Comparison of ENCODE assay signal across 8 mouse cellular contexts in the genomic region with DNA sequence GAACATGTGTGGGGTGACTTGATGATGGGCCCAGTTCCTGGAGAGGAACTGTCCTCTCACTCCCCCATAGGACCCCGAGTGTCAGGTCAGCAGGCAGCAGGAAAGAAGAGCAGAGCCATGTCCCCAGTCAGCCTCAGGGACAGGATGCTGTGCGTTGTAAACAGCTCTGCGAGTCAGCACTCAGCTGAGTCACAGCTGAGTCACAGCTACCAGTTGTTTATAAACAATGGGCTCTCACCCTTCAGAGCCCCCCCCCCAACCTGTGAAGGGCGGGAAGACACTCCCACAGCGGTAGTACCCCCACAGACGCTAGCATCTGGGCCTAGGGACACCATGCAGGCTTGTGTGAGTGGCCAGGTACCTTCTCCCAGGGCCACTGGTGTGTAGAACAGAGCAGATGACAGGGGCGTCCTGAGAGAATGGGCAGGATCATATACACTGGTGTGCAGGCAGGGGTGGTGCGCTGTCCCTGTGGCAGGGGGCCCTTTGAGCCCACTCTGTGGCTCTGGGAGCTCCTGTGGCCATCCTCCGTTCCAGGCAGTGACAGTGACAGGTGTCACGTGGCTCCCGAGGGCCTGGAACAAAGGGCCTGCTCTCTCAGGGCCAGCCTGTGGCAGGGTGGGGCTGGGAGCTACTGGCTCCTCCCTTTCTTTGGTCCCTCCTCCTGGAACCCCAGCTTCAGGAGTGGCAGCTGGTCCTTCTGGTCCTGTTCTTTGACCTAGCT. TPM values are rescaled to one million over a fixed set of nuclear protein-coding genes. Genes with fewer than 3 reads are reported as not detected.
DNase-seq lines count a peak whose midpoint lies in the region; ATAC-seq and TF ChIP-seq lines count a peak whose summit lies in the region.

No protein-coding gene starts in this region.

- peak; percentile 89 for ATAC-seq in heart, embryonic 11.5 days (replicated peaks; ENCODE audit: insufficient number of reproducible peaks, low FRiP score, low TSS enrichment)
- peak; percentile 67 for ATAC-seq in lung, embryonic 14.5 days (ENCODE audit: insufficient read depth)
- ATAC-seq in neural tube, embryonic 14.5 days (ENCODE audit: low read depth), result peak; percentile 39
- no peak for ATAC-seq in monocyte, adult 5-6 weeks (replicated peaks; ENCODE audit: insufficient number of reproducible peaks, low FRiP score, low TSS enrichment, poor library complexity, severe bottlenecking)

- DNase-seq in CD4-positive, CD25-positive, alpha-beta regulatory T cell, adult 2 months (ENCODE audit: low read depth, low spot score), result peak; percentile 73
- DNase-seq in adipocyte (ENCODE audit: low spot score), result peak; percentile 86
- DNase-seq in embryo, embryonic 9.5 days (ENCODE audit: extremely low spot score), result peak; percentile 74
- DNase-seq in kidney, adult 8-10 months, result peak; percentile 64 to 69
- peak; percentile 79 for DNase-seq in lung, embryonic 14.5 days

- peaks cover 26% of the 10 kb centered on the region for H3K4me1 ChIP-seq in heart, embryonic 11.5 days (ENCODE audit: control insufficient read depth, insufficient read depth, low read length)
- H3K4me1 ChIP-seq in lung, embryonic 14.5 days (ENCODE audit: insufficient read depth), result peaks cover 17% of the 10 kb centered on the region
- H3K4me1 ChIP-seq in neural tube, embryonic 14.5 days (ENCODE audit: control insufficient read depth, insufficient read depth, low read length), result peaks cover 44% of the 10 kb centered on the region

- H3K36me3 ChIP-seq in heart, embryonic 11.5 days (ENCODE audit: control insufficient read depth, insufficient read depth, low read length), result no peaks in the 10 kb centered on the region
- no peaks in the 10 kb centered on the region for H3K36me3 ChIP-seq in lung, embryonic 14.5 days (ENCODE audit: insufficient read depth)
- H3K36me3 ChIP-seq in neural tube, embryonic 14.5 days (ENCODE audit: control insufficient read depth, insufficient read depth, low read length), result no peaks in the 10 kb centered on the region

- no peak overlapping the region for H3K4me3 ChIP-seq in heart, embryonic 11.5 days (ENCODE audit: low read depth, low read length)
- no peak overlapping the region for H3K4me3 ChIP-seq in lung, embryonic 14.5 days (ENCODE audit: low read depth, low read length)
- no peak overlapping the region for H3K4me3 ChIP-seq in neural tube, embryonic 14.5 days (ENCODE audit: low read depth, low read length)

- H3K9ac ChIP-seq in heart, embryonic 11.5 days (ENCODE audit: low read depth, low read length), result peak overlapping the region; percentile 58; the same call in 1 of the 2 replicates
- H3K9ac ChIP-seq in lung, embryonic 14.5 days, result peak overlapping the region; percentile 36
- peak overlapping the region; percentile 26; the same call in 1 of the 2 replicates for H3K9ac ChIP-seq in neural tube, embryonic 14.5 days (replicated peaks; ENCODE audit: low read depth, low read length)

- H3K27me3 ChIP-seq in heart, embryonic 11.5 days (ENCODE audit: control insufficient read depth, insufficient read depth, low read length), result no peaks in the 10 kb centered on the region
- H3K27me3 ChIP-seq in lung, embryonic 14.5 days (ENCODE audit: insufficient read depth, low read length), result no peaks in the 10 kb centered on the region
- H3K27me3 ChIP-seq in neural tube, embryonic 14.5 days (ENCODE audit: control insufficient read depth, insufficient read depth, low read length), result no peaks in the 10 kb centered on the region

- H3K9me3 ChIP-seq in heart, embryonic 11.5 days (replicated peaks; ENCODE audit: control insufficient read depth, low read length), result no peaks in the 10 kb centered on the region
- no peaks in the 10 kb centered on the region for H3K9me3 ChIP-seq in lung, embryonic 14.5 days (ENCODE audit: low read depth, low read length)
- H3K9me3 ChIP-seq in neural tube, embryonic 14.5 days (ENCODE audit: control insufficient read depth, low read length), result no peaks in the 10 kb centered on the region

- H3K27ac ChIP-seq in heart, embryonic 11.5 days (ENCODE audit: low read depth, low read length), result peak overlapping the region; percentile 66
- peak overlapping the region; percentile 80 for H3K27ac ChIP-seq in lung, embryonic 14.5 days (ENCODE audit: low read depth)
- H3K27ac ChIP-seq in neural tube, embryonic 14.5 days (ENCODE audit: low read depth, low read length), result peak overlapping the region; percentile 80

- 19% methylated on average over 11 of the region's 11 CpGs for WGBS in heart, embryonic 11.5 days (ENCODE audit: insufficient replicate concordance)
- WGBS in lung, embryonic 14.5 days, result 16% methylated on average over 11 of the region's 11 CpGs
- 11% methylated on average over 11 of the region's 11 CpGs for WGBS in neural tube, embryonic 14.5 days

- H3K4me2 ChIP-seq in heart, embryonic 11.5 days, result peak overlapping the region; percentile 47
- peak overlapping the region; percentile 39; the same call in 1 of the 2 replicates for H3K4me2 ChIP-seq in lung, embryonic 14.5 days
- H3K4me2 ChIP-seq in neural tube, embryonic 14.5 days (ENCODE audit: low read depth, low read length), result no peak overlapping the region

- TF ChIP-seq CTCF in lung, embryonic 14.5 days (IDR thresholded peaks at IDR 0.05; ENCODE audit: low read depth), result no peak

RNA-seq across cellular contexts. Expression of a gene that starts 12.5 kb away (rescaled TPM):
- polyA plus RNA-seq in heart, embryonic 11.5 days (2014; fragmentation: Nextera tagmentation; extraction: Ambion mirVana), result 12.2 and 12.5 TPM in 2 replicates
- 34.3 and 34.7 TPM in 2 replicates for polyA plus RNA-seq in lung, embryonic 14.5 days (2014; fragmentation: Nextera tagmentation; extraction: Ambion mirVana)
- polyA plus RNA-seq in neural tube, embryonic 14.5 days (2014; fragmentation: Nextera tagmentation; extraction: Ambion mirVana), result 76.5 and 88.2 TPM in 2 replicates
- total RNA-seq in monocyte, adult 5-6 weeks (2017), result 3.5 to 14.6 TPM (median 9.2 TPM) in 3 replicates

RNA-seq across cellular contexts. Expression of a gene that starts 19.5 kb away (rescaled TPM):
- not detected in 2 replicates for polyA plus RNA-seq in heart, embryonic 11.5 days (2014; fragmentation: Nextera tagmentation; extraction: Ambion mirVana)
- 1.2 and 2.4 TPM in 2 replicates for polyA plus RNA-seq in lung, embryonic 14.5 days (2014; fragmentation: Nextera tagmentation; extraction: Ambion mirVana)
- 3.5 TPM in 1 of 2 replicates, not detected in the other for polyA plus RNA-seq in neural tube, embryonic 14.5 days (2014; fragmentation: Nextera tagmentation; extraction: Ambion mirVana)
- total RNA-seq in monocyte, adult 5-6 weeks (2017), result not detected in 3 replicates

RNA-seq across cellular contexts. Expression of a gene that starts 28.7 kb away (rescaled TPM):
- 0.17 and 0.27 TPM in 2 replicates for polyA plus RNA-seq in heart, embryonic 11.5 days (2014; fragmentation: Nextera tagmentation; extraction: Ambion mirVana)
- 0.41 and 0.76 TPM in 2 replicates for polyA plus RNA-seq in lung, embryonic 14.5 days (2014; fragmentation: Nextera tagmentation; extraction: Ambion mirVana)
- 0.23 and 1.6 TPM in 2 replicates for polyA plus RNA-seq in neural tube, embryonic 14.5 days (2014; fragmentation: Nextera tagmentation; extraction: Ambion mirVana)
- 0.76 to 1.8 TPM in 2 of 3 replicates, not detected in the other for total RNA-seq in monocyte, adult 5-6 weeks (2017)

RNA-seq across cellular contexts. Expression of a gene that starts 37.8 kb away (rescaled TPM):
- not detected in 2 replicates for polyA plus RNA-seq in heart, embryonic 11.5 days (2014; fragmentation: Nextera tagmentation; extraction: Ambion mirVana)
- not detected in 2 replicates for polyA plus RNA-seq in lung, embryonic 14.5 days (2014; fragmentation: Nextera tagmentation; extraction: Ambion mirVana)
- polyA plus RNA-seq in neural tube, embryonic 14.5 days (2014; fragmentation: Nextera tagmentation; extraction: Ambion mirVana), result not detected in 2 replicates
- not detected in 3 replicates for total RNA-seq in monocyte, adult 5-6 weeks (2017)

RNA-seq across cellular contexts. Expression of a gene that starts 57.5 kb away (rescaled TPM):
- polyA plus RNA-seq in heart, embryonic 11.5 days (2014; fragmentation: Nextera tagmentation; extraction: Ambion mirVana), result 60.6 and 63.9 TPM in 2 replicates
- 58.5 and 59.9 TPM in 2 replicates for polyA plus RNA-seq in lung, embryonic 14.5 days (2014; fragmentation: Nextera tagmentation; extraction: Ambion mirVana)
- polyA plus RNA-seq in neural tube, embryonic 14.5 days (2014; fragmentation: Nextera tagmentation; extraction: Ambion mirVana), result 57.2 and 57.7 TPM in 2 replicates
- 6.6 to 12.3 TPM (median 7.7 TPM) in 3 replicates for total RNA-seq in monocyte, adult 5-6 weeks (2017)
